Mouse (Mus musculus): ENCODE results near the gene Nrip1.

Gene Nrip1

GRCm38 (mm10) chr16:76280365-76280764 is 93.3 kb downstream of the Nrip1 start:
- no peak for DNase-seq (ENCODE audit: low spot score)

GRCm38 (mm10) chr16:76276271-76276670 is 97.4 kb downstream of the Nrip1 start:
- DNase-seq (ENCODE audit: low spot score) = no peak

- no peak for DNase-seq (ENCODE audit: low spot score)
These were observed 98.0 kb downstream of the Nrip1 start for GRCm38 (mm10) chr16:76275584-76275983.

DNA sequence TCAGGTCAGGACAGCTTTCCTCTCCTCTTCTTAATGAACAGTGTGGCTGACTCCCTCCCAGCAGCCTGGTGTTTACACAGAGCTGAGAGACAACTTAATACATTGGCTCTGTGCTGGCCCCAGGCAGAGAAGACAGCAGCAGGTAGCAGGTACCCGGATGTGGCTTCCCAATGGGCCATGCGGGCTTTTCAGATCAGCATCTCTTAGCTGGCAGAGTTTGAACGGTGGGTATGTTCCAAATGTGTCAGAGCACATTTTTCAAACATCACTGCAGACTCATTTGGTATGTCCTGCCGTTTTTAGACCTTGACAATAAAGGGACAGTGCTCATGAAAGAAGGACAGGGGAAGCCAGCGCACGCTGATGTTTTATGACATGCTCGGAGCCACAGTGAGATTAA is 98.5 kb downstream of the Nrip1 start:
- DNase-seq (ENCODE audit: low spot score) = no peak

- DNase-seq (ENCODE audit: low spot score) = no peak
These were observed 106.9 kb downstream of the Nrip1 start for GRCm38 (mm10) chr16:76266635-76267268.

DNA sequence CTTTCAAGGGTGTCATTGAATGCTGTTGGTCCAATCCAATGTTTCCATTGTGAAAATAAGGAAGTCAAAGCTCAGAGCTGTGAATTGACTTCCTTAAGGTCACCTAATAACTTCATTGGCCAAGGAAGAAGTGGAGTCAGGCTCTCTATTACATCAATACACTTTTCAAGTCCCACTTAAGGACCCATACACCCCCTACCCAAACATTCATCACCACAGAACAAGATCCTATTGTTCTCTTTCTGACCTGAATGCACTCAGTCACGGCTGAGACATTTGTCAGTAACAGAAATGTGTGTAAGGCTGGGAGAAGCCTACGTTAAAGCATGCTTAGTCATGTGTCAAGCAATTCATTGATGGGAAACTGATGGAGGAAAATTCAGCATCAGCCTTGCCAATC is 107.8 kb downstream of the Nrip1 start:
- DNase-seq (ENCODE audit: low spot score) = no peak

- no peak for DNase-seq (ENCODE audit: low spot score)
These were observed 108.3 kb downstream of the Nrip1 start for GRCm38 (mm10) chr16:76265301-76265700.

DNA sequence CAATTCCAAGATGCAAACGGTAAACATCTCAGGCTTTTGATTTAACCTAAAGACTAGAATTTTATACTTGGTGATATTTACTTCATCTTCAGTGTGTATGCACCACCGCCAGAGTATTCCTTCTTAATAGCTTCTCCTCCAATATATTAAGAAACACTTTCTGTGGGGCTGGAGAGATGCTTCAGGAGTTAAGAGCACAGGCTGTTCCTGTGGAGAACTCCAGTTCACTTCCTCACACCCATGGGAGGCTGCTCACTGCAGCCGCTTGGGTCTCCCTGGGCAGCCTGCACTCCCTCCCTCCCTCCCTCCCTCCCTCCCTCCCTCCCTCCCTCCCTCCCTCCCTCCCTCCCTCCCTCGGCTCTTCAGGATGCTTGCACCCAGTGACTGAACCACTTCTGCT is 110.2 kb downstream of the Nrip1 start:
- no peak for DNase-seq (ENCODE audit: low spot score)

DNA sequence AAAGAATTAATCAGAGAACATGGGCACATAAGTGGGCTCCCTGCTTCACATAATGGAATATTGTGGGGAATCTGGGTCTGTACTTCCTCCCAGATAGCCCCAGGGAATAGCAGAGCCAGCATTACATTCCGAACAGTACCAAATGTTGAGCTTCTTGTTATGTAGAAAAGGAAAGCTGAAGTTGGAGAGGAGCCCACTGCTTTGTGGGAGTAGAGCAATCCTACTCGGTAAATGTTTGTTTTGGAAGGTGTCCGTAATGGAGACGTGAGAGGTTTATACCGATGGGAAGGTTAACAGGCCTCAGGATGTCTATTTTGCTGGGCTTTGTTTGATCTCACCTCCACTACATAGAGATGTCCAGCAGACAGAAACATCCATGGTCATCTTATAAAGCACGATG is 113.3 kb downstream of the Nrip1 start:
- DNase-seq (ENCODE audit: low spot score) = no peak

DNA sequence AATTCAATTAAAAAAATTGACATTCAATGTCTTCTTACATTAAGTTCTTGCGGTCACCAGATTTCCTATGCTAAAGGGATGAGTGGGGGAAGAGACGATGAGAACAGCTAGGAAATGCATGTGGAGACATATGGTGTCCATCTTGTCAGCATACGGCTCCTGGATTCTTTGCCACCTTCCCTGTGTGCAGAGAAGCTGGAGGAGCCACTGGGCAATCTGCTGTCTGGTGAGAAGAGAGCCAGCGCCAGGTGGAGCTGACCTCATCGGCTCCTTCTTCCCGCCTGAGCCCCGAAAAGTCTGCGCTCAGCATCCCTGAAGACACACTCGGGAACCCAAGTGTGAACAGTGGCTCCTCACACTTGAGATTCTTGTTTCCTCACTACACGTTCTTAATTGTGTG is 121.8 kb downstream of the Nrip1 start:
- DNase-seq (ENCODE audit: low spot score) = no peak

DNA sequence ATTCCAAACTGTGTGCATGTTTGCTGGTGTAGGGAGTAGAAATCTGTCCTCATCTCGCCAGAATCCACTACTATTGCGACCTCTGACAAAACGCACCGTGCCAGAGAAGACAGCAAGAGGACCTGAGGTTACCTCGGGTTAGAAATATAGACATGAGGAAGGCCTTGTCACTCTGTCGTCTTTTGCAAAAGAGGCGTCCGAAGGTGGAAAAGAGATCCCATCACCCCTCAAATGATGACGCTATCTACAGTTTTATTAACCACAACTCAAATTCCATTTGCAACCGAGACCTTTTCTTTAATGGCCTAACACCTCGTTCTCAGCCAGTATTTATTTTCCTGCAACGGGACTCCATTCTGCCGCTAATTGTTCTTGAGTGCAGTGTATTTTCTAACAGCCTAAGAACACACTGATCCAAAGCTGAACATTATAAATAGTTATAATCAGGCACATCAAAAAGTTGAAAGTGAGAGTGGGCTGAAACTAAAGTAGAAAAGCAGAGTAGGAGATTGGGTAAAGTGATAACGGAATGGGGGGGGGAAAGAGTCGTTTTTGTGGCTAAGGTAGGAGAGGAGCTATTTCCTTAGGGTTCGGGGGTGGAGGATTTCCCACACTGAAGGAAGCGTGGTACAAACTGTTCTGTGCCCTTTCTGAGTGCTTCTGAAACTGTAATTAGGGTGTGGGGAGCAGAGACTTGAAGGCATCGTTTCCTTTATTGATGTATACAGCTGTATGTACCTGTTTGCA is 124.1 kb downstream of the Nrip1 start:
- no peak for DNase-seq (ENCODE audit: low spot score)

- peak; percentile 43 for DNase-seq (ENCODE audit: low spot score)
These were observed 130.8 kb downstream of the Nrip1 start for GRCm38 (mm10) chr16:76242850-76243249.

- DNase-seq (ENCODE audit: low spot score) = no peak
These were observed 132.4 kb downstream of the Nrip1 start for GRCm38 (mm10) chr16:76241266-76241665.

DNA sequence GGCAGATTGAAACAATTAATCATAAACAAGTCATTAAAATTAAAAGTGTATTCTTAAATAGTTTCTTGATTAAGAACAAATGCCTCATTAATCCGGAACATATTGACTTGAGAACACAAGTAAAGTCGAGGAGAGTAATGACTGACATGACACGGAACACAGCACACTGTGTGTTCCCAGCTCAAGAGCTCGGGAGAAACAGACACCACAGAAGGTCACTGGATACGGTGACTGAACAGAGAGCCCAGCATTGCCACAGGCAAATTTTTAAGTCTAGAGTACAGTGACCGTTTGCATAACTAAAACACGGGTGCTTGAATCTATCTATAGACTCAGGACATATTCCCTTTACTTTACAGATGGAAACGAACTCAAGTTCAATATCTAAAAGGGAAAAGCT is 134.3 kb downstream of the Nrip1 start:
- DNase-seq (ENCODE audit: low spot score) = no peak

DNA sequence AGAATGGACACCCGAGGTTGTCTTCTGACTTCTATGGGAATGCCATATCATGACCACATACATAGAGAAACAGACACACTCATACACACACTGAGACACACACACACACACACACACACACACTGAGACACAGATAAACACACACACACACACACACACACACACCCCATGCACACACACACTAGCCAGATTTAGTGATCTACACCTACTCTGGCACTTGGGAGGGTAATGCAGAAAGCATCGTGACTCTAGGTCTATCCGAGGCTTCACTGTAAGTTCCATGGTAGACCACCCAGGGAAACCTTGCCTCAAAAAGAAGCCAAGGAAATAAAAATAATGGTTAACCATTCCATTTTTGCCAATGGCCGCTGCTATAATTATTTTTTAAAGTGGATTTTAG is 134.8 kb downstream of the Nrip1 start:
- DNase-seq (ENCODE audit: low spot score) = no peak
